Mouse (Mus musculus): ENCODE data around the gene Cd28.

Cd28 gene

GRCm38 (mm10) chr1:60750201-60750765 is 33.7 kb downstream of the Cd28 start:
- no peak for DNase-seq

- DNase-seq: no peak
Measured at GRCm38 (mm10) chr1:60751011-60751410, 34.4 kb downstream of the Cd28 start.

GRCm38 (mm10) chr1:60752986-60753385 is 36.4 kb downstream of the Cd28 start:
- no peak for DNase-seq

GRCm38 (mm10) chr1:60753981-60754380 is 37.4 kb downstream of the Cd28 start:
- no peak for DNase-seq

- DNase-seq: no peak
Measured at GRCm38 (mm10) chr1:60755391-60756243, 39.0 kb downstream of the Cd28 start.

GRCm38 (mm10) chr1:60757631-60758030 is 41.0 kb downstream of the Cd28 start:
- no peak for DNase-seq

GRCm38 (mm10) chr1:60758226-60758625 is 41.6 kb downstream of the Cd28 start:
- no peak for DNase-seq

GRCm38 (mm10) chr1:60759563-60760335 is 43.1 kb downstream of the Cd28 start:
- no peak for DNase-seq

GRCm38 (mm10) chr1:60760475-60760874 is 43.9 kb downstream of the Cd28 start:
- no peak for DNase-seq

GRCm38 (mm10) chr1:60761528-60762171 is 45.0 kb downstream of the Cd28 start:
- no peak for DNase-seq

- DNase-seq: no peak
Measured at GRCm38 (mm10) chr1:60762451-60762850, 45.9 kb downstream of the Cd28 start.

GRCm38 (mm10) chr1:60762916-60763315 is 46.3 kb downstream of the Cd28 start:
- no peak for DNase-seq

- no peak for DNase-seq
Measured at GRCm38 (mm10) chr1:60771771-60772170, 55.2 kb downstream of the Cd28 start.

GRCm38 (mm10) chr1:60773231-60773630 is 56.6 kb downstream of the Cd28 start:
- DNase-seq: no peak

- DNase-seq: no peak
Measured at GRCm38 (mm10) chr1:60776166-60776565, 59.6 kb downstream of the Cd28 start.

GRCm38 (mm10) chr1:60776906-60777305 is 60.3 kb downstream of the Cd28 start:
- no peak for DNase-seq

- DNase-seq: peak; percentile 33
Measured at GRCm38 (mm10) chr1:60778465-60779115, 62.0 kb downstream of the Cd28 start.

- DNase-seq: no peak
Measured at GRCm38 (mm10) chr1:60779176-60779575, 62.6 kb downstream of the Cd28 start.

GRCm38 (mm10) chr1:60781666-60782065 is 65.1 kb downstream of the Cd28 start:
- DNase-seq: no peak

- no peak for DNase-seq
Measured at GRCm38 (mm10) chr1:60793717-60794116, 77.1 kb downstream of the Cd28 start.

- DNase-seq: no peak
Measured at GRCm38 (mm10) chr1:60795677-60796205, 79.1 kb downstream of the Cd28 start.

- peak in 1 of 2 experiments; percentile 27 for DNase-seq
Measured at GRCm38 (mm10) chr1:60799795-60800345, 83.3 kb downstream of the Cd28 start.

Data from lung, postnatal 4 days (tissue).